Mouse (Mus musculus) kidney, adult 2 months (tissue): Measurements from ENCODE around the gene Gm6164.
"Not testable (repeated sequence)": the region's sequence is repeated elsewhere in the genome, so short reads cannot be mapped to it uniquely, and the experiment has no call there.

Experiments used
- CTCF ChIP-seq: fragments of 200-500 bp; conservative IDR thresholded peaks from 2 replicates; pipeline ENCODE4 v1.5.1; 2011; ENCODE audit warnings: low read depth, mild to moderate bottlenecking, control low read depth, low read length, moderate library complexity, mixed read lengths; ENCODE audit not compliant: insufficient read depth, insufficient read length
- POLR2A ChIP-seq: fragments of 200-500 bp; IDR thresholded peaks from one replicate; pipeline ENCODE4 v1.6.1; 2011; ENCODE audit warnings: low read depth, low read length, control low read depth

DNA sequence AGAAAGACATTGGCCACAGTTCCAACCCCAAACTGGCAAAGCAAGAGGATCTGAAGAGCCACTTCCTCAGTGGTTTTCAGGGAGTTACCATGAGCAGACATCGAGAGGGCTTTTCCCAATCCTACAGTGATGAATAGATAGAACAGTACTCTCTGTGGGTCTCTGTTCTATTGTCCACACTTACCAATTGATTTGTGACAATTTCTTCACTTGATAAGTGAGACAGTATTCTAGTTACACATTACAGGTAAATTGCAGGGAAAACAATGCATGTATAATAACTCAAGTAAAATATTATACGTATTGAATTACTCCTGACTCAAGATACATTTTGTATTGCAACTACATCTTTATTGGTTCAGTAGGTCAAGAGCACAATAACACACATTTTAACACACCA, at the start of gene Gm6164:
- not testable (repeated sequence) for TF ChIP-seq CTCF, POLR2A
